Mouse (Mus musculus) left cerebral cortex, adult 11 months (tissue): Measurements from ENCODE around the gene Elf1.

ENCODE experiments used
- DNase-seq: peaks from one replicate; pipeline ENCODE4 v3.0.0; 2022; ENCODE audit warnings: low spot score

Gene Elf1

DNA sequence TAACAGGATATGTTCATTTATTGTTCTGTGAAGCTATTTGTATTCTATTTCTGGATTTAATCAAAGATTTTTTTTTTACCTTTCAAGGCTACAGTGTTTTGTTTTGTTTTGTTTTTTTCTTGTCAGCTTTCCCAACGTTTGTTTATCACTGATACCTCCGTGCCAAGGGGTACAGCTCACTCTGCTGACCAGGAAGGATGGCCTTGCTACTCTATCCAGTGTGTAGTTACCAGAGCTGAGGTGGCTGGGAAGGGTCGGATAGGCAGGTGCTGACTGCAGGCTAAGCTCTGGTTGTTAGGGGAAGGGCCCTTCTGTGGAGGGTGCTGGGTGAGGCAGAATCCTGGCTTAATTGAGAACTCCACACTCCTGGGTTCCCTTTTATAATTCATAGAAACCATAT is 9.3 kb downstream of the Elf1 start:
- no peak for DNase-seq

- no peak for DNase-seq
Observed at GRCm38 (mm10) chr14:79494349-79494748, 13.4 kb downstream of the Elf1 start.

- no peak for DNase-seq
Observed at GRCm38 (mm10) chr14:79499326-79499725, 18.3 kb downstream of the Elf1 start.

GRCm38 (mm10) chr14:79500756-79501155 is 19.8 kb downstream of the Elf1 start:
- no peak for DNase-seq

GRCm38 (mm10) chr14:79503371-79504075 is 22.5 kb downstream of the Elf1 start:
- DNase-seq, result no peak

DNA sequence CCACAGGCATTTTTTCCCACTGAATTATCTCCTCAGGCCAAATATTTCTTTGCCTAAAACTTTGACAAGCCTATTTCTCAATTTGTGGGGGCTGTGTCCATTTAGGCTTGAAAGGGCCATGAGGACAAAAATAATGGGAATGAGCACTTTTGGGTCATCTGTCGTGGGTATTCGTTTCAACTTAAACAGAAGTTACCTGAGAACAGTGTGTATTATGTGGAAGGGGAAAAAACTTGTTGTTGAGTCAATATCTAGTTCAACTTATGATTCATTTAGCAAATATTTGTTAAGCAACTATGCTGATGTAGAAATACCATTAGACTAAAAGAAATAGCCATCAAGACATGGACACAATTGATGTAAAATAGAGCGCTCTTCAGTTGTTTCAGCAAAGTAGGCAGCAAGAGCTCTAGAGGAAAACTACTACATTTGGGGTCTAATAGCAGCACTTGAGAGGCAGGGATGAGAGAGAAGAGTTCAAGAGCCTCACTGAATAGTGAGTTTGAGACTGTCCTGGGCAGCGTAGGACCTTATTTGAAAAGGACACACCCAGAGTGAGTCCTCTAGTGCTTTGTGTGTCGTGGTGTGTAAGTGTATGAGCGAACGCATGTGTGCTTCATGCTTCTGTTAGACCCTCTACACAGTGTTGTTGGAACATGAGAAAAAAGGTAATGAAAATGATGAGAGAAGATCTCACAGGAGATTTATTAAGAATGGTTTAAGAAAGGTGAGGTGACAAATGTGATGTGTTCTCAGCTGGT is 23.4 kb downstream of the Elf1 start:
- DNase-seq, result no peak

DNA sequence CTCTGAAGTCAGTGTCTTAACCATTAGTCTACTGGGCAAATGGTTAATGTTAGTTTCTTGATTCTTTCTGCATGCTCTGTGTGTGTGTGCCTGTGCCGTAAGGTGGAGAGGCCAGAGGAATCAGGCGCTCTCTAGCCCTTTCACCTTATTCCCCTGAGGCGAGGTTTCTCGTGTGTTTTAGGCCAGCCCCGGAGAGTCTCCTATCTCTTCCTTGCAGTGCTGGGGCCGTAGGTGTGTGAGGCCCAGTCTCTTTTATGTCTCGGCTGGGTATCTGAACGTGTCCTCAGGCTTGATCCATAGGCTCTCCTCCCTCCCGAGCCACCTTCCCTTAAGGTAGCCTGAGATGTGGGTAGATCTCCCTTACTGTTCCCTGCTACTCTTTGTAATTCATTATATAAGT is 25.2 kb downstream of the Elf1 start:
- no peak for DNase-seq

GRCm38 (mm10) chr14:79507846-79508245 is 26.9 kb downstream of the Elf1 start:
- DNase-seq, result no peak

GRCm38 (mm10) chr14:79508662-79509305 is 27.8 kb downstream of the Elf1 start:
- DNase-seq, result no peak

- no peak for DNase-seq
Observed at GRCm38 (mm10) chr14:79511521-79511920, 30.5 kb downstream of the Elf1 start.

GRCm38 (mm10) chr14:79513951-79514350 is 33.0 kb downstream of the Elf1 start:
- DNase-seq, result no peak

GRCm38 (mm10) chr14:79515100-79515499 is 34.1 kb downstream of the Elf1 start:
- no peak for DNase-seq

DNA sequence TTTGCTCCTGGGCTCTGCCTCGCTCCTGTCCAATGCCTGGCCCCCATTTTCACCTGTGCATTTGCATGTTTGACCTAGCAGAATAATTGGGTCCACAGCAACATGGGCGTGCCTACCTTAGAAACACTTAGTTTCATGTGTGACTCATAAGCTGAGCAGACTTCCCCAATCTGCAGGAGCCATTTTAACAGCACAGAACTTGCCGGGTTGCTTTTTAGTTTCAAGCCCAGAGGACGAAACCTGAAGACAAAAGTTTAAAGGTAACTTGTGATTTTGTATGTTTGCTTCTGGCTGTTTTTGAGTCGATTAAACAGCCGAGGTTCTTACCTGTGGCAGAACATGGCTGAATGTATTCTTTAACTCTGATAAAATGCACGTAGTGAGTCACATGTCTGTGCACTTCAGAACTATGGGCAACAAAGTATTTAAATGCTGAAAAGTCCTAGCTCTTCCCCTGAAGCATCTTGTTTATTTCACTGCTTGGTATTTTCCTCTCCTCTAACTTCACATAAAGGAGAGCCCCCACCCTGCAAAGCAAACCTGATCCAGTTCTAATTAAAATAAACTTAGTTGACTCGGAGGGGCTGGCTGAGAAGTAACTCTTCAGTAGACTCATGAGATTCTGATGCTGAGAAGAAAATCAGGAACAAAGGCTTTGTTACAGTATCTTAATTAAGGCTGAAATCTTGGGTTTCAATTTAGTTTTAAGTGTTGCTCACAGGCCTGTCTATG is 34.7 kb downstream of the Elf1 start:
- DNase-seq, result no peak

- DNase-seq, result no peak
Observed at GRCm38 (mm10) chr14:79516243-79516610, 35.2 kb downstream of the Elf1 start.

DNA sequence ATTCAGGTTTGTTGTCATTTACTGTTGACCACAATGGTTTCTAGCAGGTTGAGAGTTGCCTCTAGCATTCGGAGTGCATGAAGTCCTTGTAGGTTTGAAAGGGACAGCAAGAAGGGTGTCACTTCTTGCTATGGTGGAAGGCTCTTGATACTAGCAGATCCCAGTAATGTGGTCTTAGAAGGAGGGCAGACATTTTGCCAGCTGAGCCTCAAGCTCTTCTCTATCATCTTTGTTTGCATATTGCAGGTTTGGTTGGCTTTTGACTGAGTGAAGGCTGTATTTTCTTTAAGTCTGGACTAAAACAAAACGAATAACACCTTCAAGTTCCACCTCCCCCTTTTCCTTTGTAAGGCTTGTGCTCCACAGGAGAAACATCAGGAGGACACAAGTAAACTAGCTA is 35.8 kb downstream of the Elf1 start:
- no peak for DNase-seq

DNA sequence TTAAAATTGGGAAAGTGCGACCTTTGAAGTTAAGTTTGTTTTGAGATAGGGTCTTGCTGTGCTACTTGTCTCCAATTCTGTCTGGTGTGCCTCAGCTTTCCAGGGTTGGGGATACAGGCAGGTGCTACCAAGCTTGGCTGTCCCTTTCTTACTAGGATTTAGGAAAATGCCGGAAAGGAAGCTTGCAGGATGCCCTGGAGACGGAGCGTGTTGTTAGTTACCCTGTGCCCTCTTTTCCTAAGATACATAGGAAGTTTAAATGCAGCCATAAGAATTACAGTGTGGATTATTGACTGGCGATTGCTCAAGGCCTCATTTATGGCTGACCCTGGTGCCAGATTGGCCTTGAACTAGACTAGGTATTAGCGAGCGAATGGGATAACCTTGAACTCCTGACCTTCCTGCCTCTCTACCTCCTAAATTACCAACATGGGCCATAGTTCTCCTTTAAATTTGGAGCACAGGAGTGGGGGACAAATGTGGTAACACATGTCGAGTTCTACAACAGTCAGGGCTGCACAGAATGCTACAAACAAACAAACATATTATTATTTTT is 36.3 kb downstream of the Elf1 start:
- DNase-seq, result no peak

- DNase-seq, result no peak
Observed at GRCm38 (mm10) chr14:79518123-79518522, 37.1 kb downstream of the Elf1 start.

DNA sequence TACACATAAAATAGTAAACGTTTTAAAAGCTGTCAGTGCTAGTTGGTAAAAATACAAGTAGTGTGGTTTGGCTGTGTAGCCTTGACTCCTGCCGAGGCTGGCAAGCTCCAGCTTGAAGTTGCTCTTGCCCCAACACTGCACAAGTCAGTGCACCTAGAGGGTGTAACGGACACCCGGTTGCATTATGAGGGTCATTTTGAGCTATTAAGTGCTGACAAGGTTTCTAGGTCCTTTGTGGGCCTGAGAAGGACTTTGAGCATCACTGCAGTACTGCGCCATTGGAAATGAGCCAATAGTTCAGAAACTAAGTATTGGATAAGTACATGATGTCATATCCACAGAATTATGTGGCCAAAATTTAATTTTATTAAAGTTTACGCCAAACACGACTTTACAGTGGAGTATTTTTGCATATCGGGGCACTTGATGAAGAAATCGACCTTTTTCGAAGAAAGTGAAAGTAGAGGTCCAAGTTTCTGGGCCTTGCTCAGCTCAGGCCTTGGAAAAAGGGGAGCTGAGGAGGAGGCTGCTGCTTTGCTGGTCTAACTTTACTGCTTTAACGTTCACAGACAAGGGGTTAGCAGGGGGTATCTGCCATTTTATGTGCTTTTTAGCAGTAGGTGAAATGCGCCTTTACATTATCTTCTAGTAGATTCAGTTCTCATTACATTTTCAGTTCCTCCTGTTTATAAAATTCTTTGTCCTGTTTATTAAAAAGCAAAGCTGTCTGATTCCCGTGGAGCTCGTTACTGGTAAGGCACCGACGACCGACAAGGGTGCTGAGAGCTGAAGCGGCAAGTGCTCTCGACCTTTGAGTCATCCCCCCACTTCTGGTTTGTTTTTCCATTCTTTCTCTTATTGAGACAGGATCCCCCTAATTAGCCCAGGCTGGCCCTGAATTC is 38.0 kb downstream of the Elf1 start:
- no peak for DNase-seq

GRCm38 (mm10) chr14:79519663-79519975 is 38.6 kb downstream of the Elf1 start:
- DNase-seq, result no peak

DNA sequence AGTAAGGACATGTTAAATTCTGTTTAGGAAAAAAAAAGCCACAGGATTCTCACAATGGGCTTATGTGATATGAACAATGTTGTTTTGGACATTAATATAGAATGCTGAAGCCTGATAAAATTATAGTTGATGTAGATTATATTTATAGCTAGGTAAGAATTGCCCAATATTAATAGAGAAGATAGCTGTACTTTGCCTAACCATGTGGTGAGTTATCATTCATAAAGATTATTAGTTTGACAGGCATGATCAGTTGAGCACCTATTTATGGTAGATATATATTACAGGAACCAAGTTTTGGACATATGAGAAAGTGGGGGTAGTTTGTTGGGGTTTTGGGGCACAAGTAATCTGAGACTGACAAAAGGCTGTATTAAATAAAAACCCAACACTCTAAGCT is 39.6 kb downstream of the Elf1 start:
- DNase-seq, result no peak

- DNase-seq, result no peak
Observed at GRCm38 (mm10) chr14:79521056-79521455, 40.1 kb downstream of the Elf1 start.
